Mouse (Mus musculus) lung, adult 18-20 months (tissue): Measurements from ENCODE around the gene Spag6.

Experiments used
- DNase-seq, 2 experiments: peaks; one replicate each; pipeline ENCODE4 v3.0.0; 2022; ENCODE audit warnings: mixed read lengths in 2 of 2

Gene Spag6

DNA sequence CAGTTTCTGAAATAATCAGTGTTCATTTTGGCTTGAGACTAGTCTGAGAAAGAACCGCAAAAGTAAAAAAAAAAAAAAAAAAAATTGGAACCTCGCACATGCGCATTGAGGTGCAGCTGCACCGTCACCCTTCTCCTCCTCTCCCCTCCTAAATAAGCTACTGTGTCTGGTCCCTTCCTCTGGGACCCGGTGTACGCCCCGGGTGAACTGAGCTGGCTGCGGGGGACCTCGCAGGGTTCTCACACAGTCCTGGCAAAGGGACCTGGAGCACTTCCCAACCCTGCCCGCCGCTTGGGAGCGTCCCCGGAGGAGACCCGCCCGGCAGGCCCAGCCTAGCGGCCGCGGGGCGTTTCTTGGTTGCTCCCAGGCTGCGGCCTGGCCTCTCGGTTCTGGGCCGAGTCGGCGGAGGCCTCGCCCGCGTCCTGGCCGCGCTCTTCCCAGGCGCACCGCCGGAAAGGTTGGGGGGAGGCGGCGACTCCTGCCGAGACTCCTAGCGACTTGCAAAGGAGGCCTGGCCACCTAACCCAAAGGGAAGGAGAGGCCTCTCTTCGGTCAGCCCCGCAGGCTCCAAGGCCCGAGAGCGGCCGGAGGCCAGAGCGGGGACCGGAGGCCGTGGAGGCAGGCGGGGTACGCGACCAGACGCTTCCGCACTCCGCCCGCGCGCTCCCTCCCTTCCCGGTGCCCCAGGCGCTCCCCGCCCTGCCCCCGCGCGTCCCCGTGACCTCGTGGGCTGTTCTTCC is at the start of gene Spag6:
TSS of gene Spag6 (plus strand) at position 162 of the 740 bp plus-strand sequence.
- peak; percentile 75 for DNase-seq

DNA sequence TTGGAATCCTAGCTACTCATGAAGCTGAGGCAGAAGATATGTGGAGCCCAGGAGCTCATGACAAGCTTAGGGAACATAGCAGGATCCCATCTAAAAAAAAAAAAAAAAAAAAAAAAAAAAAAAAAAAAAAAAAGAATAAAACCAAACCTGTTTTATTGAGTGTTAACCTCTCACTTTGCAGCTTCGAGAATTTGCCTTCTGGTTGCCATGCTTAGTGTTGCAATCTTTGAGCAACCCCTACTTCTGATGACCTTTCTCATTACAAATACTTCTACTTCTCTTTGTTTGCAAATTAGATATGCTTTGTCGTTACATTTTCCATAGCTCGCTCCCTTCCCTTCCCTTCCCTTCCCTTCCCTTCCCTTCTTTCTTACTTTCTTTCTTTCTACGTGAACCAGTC is 45.3 kb upstream of the Spag6 start:
- no peak for DNase-seq

DNA sequence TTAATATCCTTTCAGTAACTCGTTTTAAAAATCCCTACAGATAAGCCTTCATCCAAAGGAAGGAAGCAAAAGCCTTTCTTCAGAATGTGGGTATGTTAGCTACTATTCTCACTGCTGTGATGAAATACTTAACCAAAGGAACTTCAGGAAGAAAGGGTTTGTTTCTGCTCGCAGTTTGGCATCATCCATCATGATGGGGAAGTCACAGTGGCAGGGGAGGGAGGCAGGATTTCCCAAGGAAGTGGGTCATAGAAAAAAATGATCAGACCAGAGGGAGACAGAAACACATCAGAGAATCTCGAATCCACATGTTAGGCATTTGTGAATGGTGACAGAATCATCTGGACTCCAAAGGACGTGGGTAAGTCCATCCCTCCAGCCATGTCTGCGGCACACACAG is 39.0 kb upstream of the Spag6 start:
- DNase-seq, result no peak

DNA sequence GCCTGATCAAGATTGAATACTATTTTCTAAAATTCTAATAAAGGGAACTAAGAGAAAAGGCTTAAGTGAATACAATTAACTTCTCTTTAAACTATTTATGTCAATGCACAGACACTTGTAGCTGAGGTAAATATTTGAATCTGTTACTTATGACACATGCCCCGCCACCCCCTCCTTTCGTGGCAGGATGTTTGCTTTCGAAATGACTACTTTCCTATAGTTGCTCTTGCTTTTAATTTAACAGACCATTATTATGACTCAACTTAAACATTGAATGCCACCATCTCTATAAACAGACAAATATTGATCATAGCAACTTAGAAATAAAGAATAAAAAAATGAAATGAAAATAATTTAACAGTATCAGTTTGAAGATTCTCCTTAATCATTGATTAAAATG is 29.8 kb upstream of the Spag6 start:
- DNase-seq, result no peak

DNA sequence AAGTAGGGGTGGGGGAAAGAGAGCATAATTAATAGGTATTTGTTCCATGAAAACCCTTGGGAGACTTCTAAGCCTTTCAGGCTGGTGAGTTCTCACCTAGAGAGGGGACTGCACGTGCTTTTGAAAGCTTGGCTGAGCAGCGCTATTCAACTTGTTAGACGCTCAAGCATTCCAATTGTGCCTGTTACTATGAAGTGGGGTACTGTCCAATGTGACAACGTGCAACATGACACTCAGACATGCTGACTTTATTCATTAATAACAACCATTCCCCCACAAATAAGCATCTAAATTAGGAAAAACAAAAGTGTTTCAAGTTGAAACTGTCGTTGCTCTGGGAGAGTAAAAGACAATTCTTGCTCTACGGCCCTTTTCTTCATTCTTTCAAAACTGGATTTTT is 22.8 kb upstream of the Spag6 start:
- no peak for DNase-seq

DNA sequence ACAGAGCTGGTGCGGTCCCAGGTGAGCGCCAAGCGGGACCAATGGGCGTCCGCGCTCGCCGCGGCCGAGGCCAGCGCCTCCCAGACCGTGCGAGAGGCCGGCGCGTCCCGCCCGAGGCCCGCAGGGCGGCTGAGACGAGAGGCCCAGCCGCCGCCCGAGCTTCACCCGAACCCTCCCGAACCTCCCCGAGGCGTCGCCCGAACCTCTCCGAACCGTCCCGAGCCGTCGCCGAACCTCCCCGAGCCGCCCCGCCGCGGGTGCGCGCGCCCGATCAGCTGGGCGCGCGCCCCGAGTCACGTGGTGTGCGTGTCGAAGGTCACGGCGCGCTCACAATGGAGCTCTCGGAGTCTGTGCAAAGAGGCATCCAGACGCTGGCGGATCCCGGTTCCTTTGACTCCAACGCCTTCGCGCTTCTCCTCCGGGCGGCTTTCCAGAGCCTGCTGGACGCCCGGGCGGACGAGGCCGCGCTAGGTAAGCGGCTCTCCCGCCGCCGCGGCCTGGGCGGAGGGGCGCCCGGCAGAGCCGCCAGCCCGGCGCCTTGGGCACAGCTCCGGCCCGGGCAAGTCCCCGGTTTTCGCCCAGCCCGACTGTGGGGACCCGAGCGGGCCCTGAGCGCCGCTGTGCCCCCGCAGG is 21.6 kb upstream of the Spag6 start, which contains the start of gene Commd3:
TSS of gene Commd3 (plus strand) at position 252 of the 633 bp plus-strand sequence.
- peak; percentile 93 to 94 for DNase-seq

DNA sequence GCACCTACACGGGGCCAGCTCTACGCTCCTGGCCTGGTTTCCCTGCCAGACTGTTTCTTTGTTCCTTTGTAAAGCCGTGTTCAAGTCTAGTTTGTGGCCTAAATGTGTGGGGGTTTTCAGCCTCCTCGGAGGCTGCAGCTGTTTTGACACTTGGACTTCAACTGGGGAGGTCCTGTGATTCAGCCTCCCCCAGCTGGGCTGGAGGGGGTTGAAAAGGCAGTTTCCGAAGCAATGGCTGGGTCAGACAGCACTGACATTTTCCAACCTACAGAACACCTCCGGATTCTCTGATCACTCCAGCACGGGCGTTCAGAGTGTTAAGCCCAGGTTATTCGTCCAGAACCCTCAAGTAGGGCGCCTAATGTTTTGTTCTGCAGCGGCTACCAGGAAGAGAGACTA is 21.1 kb upstream of the Spag6 start:
- DNase-seq, result no peak

DNA sequence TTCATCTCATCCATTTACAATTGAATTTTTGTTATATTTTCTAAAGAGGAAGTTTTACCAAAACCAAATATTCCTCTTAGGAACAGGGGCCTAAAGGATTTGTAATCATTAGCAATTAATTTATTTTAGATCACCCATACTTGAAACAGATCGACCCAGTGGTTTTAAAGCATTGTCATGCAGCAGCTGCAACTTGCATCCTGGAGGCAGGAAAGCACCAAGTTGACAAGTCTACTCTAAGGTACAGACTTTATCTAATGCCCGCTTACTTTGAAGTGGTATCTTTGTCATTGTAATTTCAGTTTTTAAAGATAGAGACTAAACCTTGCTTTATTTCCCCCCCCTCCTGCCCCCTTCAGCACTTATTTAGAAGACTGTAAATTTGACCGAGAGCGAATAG is 20.1 kb upstream of the Spag6 start:
- DNase-seq, result no peak

DNA sequence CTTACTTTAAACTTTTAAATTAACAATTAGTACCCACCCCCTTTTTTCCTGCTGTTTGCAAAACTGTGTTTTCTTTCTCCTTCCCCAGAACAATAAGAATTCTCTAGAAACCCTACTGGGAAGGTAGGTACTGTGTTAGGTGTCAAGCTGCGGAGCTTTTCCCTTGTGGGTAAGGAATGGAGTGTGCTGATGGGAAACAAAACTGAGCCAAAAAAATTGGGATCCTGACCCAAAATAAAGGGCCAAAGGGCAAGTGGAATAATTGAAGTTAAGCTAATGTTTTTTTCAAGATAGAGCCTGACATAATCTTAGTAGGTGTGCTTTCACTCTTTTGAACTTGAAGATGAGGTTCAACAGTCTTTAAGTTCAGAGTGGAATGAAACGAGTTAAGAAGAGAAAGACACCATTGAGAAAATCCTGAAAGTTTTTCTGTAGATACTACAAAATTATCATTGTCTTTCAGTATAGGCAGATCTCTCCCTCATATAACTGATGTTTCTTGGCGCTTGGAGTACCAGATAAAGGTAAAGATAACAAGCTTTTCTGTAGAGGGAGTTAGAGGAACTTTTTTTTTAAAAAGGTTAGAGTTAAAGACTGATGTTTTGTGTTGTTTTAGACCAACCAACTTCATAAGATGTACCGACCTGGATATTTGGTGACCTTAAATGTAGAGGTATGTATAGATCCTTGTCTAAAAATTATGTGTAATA is 19.5 kb upstream of the Spag6 start:
- DNase-seq, result no peak

DNA sequence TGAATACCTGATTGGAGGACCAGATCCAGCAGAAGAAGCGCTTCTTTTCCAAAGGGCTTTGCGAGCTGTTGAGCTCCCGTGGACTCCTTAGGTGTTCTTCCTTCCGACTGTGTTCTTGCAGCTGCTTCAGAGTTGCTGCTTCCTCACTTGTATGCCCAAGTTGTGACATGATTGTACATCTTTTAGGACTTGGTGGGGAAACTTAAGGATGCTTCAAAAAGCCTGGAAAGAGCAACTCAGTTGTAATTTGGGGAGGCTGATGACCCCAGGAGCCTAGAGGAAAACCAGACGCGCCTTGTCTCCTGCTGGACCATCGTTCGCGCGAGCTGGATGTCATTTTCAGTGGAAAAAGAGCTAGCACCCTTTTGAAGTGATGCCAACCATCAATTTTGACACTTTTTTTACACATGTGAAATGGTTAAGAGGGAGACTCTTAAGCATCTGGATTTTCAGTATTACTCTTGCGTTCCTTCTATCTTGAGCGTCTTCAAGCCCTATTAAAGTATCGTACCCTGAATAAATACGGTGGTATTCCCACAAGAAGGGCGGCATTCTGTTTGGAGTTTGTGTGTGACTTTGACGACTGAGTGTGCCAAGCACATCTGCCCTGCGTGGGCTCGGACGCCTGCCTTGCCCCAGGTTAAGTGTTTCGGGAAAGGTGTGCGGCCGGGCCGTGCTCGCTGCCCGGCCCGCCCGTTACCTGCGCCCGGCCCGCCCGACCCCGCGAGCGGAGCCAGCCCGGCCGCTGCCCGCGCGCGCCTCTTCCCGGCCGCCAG is 18.0 kb upstream of the Spag6 start:
- DNase-seq, result no peak

DNA sequence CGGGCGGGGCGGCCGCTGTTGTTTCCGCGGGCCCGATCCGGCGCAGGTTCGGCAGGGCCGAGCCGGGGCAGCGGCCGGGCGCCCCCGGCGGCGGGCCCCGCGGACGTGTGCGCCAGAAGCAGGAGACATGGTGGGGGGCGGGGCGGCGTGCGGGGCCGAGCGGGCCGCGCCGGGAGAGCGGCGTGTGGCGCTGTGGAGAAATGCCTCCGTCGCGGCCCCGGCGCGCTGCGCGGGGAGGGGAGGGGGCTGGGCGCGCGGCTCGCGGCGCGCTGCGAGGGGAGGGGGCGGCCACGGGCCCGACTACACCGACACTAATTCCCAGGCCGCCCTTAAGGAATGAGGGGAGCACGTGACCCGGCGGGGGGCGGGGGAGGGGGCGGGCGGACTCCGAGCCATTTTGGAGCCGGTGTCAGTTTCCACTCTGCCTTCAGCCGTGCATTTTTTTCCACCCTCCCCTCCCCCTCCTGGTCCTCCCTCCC is 17.3 kb upstream of the Spag6 start:
- DNase-seq, result peak; percentile 74 to 75

DNA sequence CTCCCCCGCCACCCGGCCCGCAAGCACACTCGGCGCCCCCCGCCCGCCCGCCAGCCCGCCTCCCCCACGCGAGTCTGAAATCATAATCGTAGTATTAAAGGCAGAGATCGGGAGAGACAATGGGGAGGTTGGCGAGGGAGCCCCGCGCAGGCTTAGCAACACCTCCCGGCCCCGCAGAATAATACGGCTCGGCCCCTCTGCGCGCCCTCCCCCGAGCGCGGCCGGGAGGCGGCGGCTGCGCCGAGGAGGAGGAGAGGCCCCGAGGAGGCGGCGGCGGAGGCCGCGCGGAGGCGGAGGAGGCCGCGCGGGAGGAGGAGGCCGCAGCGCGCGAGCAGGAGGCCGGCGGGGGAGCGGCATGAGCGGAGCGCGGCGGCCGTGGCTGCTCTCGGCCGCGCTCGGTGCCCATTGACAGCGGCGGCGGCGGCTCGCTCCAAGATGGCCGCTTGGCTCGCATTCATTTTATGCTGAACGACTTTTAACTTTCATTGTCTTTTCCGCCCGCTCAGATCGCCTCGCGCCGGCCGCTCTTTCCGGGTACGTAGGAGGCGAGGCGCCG is 16.8 kb upstream of the Spag6 start, which contains the start of gene Bmi1:
TSS of gene Bmi1 (plus strand) at position 83 of the 556 bp plus-strand sequence.
- peak; percentile 66 to 73 for DNase-seq

DNA sequence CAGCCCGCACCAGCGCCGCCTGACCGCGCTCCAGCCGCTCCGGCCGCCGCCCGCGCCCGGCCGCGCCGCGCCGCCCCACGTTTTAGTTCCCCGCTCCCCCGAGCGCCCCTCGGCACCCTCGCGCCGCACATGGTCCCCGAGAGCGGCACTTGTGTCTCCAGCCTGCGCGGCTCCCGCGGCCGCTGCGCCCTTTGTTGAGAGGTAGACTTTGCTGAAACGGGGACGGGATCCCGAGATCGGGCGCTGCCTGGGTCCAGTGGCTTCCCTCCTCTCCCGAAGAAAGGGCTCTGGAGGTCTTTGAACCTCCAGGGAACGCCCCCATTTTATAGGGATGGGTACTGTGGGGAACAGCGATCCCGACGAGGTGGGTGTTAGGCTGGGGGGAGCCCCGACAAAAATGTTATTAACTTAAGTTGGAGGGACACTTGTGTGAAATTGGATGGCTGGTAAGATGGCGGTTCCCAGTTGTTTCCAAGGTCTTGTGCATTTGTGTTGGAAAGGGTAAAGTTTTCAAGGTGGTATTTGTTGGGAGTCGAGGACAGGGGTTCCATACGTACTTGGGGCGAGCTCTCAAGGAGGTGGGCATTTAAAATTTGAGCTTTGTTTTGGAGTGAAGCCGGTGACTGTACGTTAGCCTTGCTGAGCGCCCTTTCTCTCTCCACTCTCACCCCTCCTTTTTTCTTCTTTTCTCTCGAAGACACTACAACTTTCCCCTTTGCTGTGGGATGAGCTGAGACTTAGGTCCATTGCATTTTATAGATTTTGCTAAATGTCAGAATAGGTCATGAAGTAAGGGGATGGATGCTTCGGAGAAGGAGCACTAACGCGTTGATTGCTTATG is 16.0 kb upstream of the Spag6 start:
- DNase-seq, result peak in 1 of 2 experiments; percentile 50

DNA sequence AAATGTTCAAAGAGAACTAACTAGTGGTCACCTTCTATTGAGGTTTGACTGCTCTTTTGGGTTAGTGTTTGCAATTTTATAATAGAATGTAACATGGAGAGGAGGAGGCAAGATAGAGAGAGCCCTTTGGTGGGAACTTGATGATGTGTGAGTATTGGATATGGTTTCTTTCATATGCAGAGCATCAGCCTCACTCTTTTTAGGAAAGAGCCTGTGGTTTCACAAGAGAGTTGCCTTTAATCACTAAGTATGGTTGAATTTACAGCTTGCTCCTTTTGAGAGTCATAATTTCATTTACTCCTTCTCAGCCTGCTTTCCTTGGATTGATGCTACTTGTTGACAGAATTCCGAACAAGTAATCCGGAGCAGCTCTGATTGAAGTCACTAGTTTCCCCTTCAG is 14.1 kb upstream of the Spag6 start:
- DNase-seq, result no peak

DNA sequence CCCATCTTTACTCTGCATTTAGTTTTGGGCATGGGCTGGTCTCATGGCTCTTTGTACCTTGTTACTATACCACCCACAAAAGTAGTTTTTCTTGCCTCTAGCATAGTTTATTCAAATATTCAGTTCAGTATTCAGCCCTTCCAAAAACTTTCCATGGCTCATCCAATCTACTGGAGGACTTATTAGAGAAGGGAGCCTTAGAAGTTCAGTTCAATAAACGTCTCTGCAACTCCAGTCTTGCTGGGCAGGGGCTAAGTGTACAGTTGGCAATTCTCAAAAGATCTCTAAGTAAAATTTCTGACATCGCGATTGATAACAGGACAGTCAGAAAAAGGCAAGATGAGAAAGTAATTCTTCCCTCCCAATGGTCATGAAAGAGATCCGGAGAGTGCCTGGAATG is 13.3 kb upstream of the Spag6 start:
- no peak for DNase-seq

DNA sequence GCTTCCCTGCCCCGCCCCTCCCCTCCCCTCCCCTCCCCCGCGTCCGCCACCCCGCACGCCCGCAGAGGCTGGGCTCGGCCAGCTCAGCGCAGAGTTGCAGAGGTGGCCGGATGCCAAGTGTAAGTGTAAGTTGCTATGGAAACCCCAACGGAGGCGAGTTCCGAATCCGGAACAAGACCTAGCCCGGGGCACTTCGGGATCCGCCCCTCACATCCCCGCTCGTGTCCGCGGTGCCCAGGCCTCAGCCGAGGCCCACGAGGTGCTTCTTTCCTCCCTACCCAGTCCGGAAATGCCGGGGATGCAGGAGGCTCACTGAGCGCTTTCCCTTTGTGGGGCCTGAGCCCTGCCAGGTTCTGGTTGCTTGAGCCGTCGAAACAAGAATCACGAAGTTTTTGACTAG is 12.9 kb upstream of the Spag6 start:
- DNase-seq, result peak; percentile 74 to 78

DNA sequence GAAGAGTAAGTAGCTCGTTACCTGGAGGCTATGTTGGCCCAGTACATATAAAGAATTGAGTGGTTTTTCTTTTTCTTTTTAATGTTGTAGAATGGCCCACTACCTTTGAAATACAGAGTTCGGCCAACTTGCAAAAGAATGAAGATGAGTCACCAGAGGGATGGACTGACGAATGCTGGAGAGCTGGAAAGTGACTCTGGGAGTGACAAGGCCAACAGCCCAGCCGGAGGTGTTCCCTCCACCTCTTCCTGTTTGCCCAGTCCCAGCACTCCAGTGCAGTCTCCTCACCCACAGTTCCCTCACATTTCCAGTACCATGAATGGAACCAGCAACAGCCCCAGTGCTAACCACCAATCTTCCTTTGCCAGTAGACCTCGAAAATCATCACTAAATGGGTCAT is 9.8 kb upstream of the Spag6 start:
- DNase-seq, result no peak

DNA sequence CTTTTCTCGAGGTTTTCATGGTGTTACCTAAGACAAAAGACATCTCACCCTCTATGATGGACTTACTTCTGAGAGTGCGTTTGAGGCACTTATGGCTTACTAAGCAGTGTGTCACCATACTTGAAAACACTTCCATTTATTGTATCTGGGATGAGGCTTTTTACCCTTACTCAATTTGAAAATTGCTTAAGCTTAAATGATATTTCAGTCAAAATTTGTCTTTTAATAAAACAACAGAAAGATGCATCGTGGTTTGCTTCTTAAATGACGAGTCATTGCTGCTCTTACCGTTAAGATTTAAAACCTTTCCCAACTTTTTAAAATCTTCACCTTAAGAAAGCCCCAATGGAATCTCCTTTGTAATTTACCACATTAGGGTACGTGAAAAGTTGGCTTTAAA is 7.4 kb upstream of the Spag6 start:
- DNase-seq, result no peak

DNA sequence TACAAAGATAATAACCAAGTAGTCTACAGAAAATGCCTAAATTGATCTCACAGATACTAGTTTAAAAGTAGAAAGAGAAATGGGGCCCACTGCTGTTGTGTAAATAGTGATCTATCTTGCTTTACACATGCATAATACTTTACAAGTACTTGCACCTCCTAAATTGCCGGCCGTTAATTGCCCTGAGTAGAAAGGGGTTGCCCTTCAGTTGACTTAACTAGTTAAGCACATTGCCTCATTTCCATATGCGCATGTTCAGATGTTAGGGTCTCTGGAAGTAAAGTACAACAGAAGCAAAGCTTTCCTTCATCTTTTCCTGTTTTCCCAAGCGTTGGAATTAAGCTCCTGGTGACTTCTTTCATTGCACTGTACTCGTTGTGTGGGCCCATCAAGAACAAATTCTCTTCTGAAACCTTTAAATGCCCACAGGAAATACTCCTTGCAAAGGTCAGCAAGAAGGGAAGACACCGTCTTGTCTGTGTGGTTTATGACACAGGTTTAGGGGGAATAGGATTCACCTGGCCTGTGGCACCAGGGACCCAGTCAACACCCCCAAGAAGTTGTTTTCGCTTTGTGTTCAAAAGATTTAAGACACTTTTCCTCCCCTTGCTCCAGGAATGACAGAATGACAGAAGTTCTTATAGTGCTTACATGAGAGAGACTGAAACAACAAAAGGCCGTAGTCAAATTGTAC is 6.9 kb upstream of the Spag6 start:
- DNase-seq, result no peak

DNA sequence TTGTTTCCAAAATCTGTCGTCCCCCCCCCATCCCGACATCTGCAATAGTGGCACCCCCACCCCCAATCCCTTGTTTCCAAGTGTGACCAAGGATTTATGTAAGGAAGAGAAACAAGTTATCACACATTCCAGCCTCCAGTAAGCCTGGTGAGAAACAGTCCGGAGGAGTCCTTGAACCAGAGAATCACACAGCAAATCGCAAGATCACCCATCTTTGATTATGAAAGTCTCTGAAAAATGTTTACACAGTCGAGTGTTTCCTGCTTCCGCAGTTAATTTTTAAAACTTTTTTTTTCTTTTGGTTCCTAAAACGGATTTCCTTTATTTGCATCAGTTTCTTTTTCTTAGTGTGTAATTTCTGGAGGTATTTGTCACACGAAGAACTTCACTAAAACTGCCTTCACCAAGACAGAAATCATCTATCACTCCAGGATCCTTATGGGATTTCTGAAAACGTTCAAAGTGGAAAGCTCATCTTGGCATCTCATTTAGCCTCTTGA is 6.1 kb upstream of the Spag6 start:
- DNase-seq, result no peak

DNA sequence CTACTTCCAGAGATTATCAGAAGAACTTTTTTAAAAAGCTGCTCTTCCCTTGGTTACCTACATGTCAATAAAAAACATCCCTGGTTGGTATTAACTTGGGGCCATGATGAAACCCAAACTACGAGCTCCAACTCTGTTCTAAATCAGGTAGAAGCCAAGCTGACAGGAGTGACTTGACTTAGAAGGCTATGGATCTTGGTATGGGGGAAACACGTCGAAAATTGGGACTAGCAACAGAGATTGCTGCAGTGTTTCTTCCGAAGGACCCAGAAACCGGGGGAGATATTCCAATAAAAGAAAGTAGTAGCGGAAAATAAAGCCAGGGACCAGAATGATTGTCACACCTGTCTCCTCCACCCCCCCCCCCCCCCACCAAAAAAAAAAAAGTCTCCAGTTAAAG is 5.5 kb upstream of the Spag6 start:
- DNase-seq, result no peak
